Mouse (Mus musculus): ENCODE measurements around the gene Ddx42. TPM values are rescaled to one million over a fixed set of nuclear protein-coding genes. Genes with fewer than 3 reads are reported as not detected.

Ddx42 gene
- 66.5 and 80.8 TPM in 2 replicates for polyA plus RNA-seq (2014; fragmentation: Nextera tagmentation; extraction: Ambion mirVana)

- peak within 1 kb of the TSS; percentile 97 for H3K9ac ChIP-seq (ENCODE audit: low read length)
- no peaks in the 10 kb centered on the region for H3K9me3 ChIP-seq (ENCODE audit: control insufficient read depth, low read length)
- no peaks in the 10 kb centered on the region for H3K27me3 ChIP-seq (replicated peaks; ENCODE audit: control insufficient read depth, insufficient read depth, low read length)
- H3K36me3 ChIP-seq (ENCODE audit: control insufficient read depth, insufficient read depth, low read length), result peaks cover 11% of the 10 kb centered on the region
- H3K4me2 ChIP-seq (ENCODE audit: low read length), result peak within 1 kb of the TSS; percentile 82
- H3K4me3 ChIP-seq (ENCODE audit: low read depth, low read length), result peak within 1 kb of the TSS; percentile 95
- DNase-seq (ENCODE audit: low spot score), result no peak
- ATAC-seq (replicated peaks; ENCODE audit: low FRiP score, low TSS enrichment, low read depth), result peak; percentile 94
- under 1% methylated on average over 70 of the region's 70 CpGs for WGBS
- peaks cover 23% of the 10 kb centered on the region for H3K4me1 ChIP-seq (replicated peaks; ENCODE audit: control insufficient read depth, insufficient read depth, low read length)
- H3K27ac ChIP-seq (ENCODE audit: low read depth), result peak within 1 kb of the TSS; percentile 97
Observed at GRCm38 (mm10) chr11:106216730-106217490, at the start of gene Ddx42. Ddx42 (plus strand) TSS chr11:106216926.

- DNase-seq (ENCODE audit: low spot score), result no peak
- 84% methylated on average over 5 of the region's 5 CpGs for WGBS
Observed at GRCm38 (mm10) chr11:106167435-106167834, 49.3 kb upstream of the Ddx42 start.

GRCm38 (mm10) chr11:106170807-106171206 lies 45.9 kb upstream of the Ddx42 start:
- H3K4me1 ChIP-seq (replicated peaks; ENCODE audit: control insufficient read depth, insufficient read depth, low read length), result no peaks in the 10 kb centered on the region
- 77% methylated on average over 7 of the region's 7 CpGs for WGBS
- no peak overlapping the region for H3K27ac ChIP-seq (ENCODE audit: low read depth)
- H3K27me3 ChIP-seq (replicated peaks; ENCODE audit: control insufficient read depth, insufficient read depth, low read length), result no peaks in the 10 kb centered on the region
- ATAC-seq (replicated peaks; ENCODE audit: low FRiP score, low TSS enrichment, low read depth) (no peak), DNase-seq (ENCODE audit: low spot score) (no peak)
- H3K9me3 ChIP-seq (ENCODE audit: control insufficient read depth, low read length), result no peaks in the 10 kb centered on the region
- H3K36me3 ChIP-seq (ENCODE audit: control insufficient read depth, insufficient read depth, low read length), result peaks cover 25% of the 10 kb centered on the region
- H3K9ac ChIP-seq (ENCODE audit: low read length), result no peak overlapping the region
- H3K4me3 ChIP-seq (ENCODE audit: low read depth, low read length), result no peak overlapping the region
- no peak overlapping the region for H3K4me2 ChIP-seq (ENCODE audit: low read length)

More at GRCm38 (mm10) chr11:106167435-106167834, 49.3 kb upstream of the Ddx42 start:
- no peaks in the 10 kb centered on the region for H3K27me3 ChIP-seq (replicated peaks; ENCODE audit: control insufficient read depth, insufficient read depth, low read length)
- no peaks in the 10 kb centered on the region for H3K4me1 ChIP-seq (replicated peaks; ENCODE audit: control insufficient read depth, insufficient read depth, low read length)
- H3K9me3 ChIP-seq (ENCODE audit: control insufficient read depth, low read length), result no peaks in the 10 kb centered on the region
- H3K27ac ChIP-seq (ENCODE audit: low read depth), result no peak overlapping the region
- no peak overlapping the region for H3K4me2 ChIP-seq (ENCODE audit: low read length)
- no peak overlapping the region for H3K4me3 ChIP-seq (ENCODE audit: low read depth, low read length)
- ATAC-seq (replicated peaks; ENCODE audit: low FRiP score, low TSS enrichment, low read depth), result no peak
- H3K36me3 ChIP-seq (ENCODE audit: control insufficient read depth, insufficient read depth, low read length), result peaks cover 37% of the 10 kb centered on the region
- no peak overlapping the region for H3K9ac ChIP-seq (ENCODE audit: low read length)

GRCm38 (mm10) chr11:106173228-106173627 lies 43.5 kb upstream of the Ddx42 start:
- Histone ChIP-seq H3K9me3 (ENCODE audit: control insufficient read depth, low read length) (no peaks in the 10 kb centered on the region), H3K36me3 (ENCODE audit: control insufficient read depth, insufficient read depth, low read length) (peaks cover 1% of the 10 kb centered on the region; the same call in 1 of the 2 replicates), H3K4me1 (replicated peaks; ENCODE audit: control insufficient read depth, insufficient read depth, low read length) (no peaks in the 10 kb centered on the region), H3K9ac (ENCODE audit: low read length) (no peak overlapping the region), H3K27ac (ENCODE audit: low read depth) (no peak overlapping the region), H3K4me2 (ENCODE audit: low read length) (no peak overlapping the region), H3K4me3 (ENCODE audit: low read depth, low read length) (no peak overlapping the region), H3K27me3 (replicated peaks; ENCODE audit: control insufficient read depth, insufficient read depth, low read length) (no peaks in the 10 kb centered on the region)
- no peak for ATAC-seq (replicated peaks; ENCODE audit: low FRiP score, low TSS enrichment, low read depth)
- 96% methylated on average over 2 of the region's 2 CpGs for WGBS
- no peak for DNase-seq (ENCODE audit: low spot score)

GRCm38 (mm10) chr11:106174372-106174771 lies 42.4 kb upstream of the Ddx42 start:
- Histone ChIP-seq H3K36me3 (ENCODE audit: control insufficient read depth, insufficient read depth, low read length) (no peaks in the 10 kb centered on the region), H3K27me3 (replicated peaks; ENCODE audit: control insufficient read depth, insufficient read depth, low read length) (no peaks in the 10 kb centered on the region), H3K4me1 (replicated peaks; ENCODE audit: control insufficient read depth, insufficient read depth, low read length) (no peaks in the 10 kb centered on the region), H3K4me3 (ENCODE audit: low read depth, low read length) (no peak overlapping the region), H3K9ac (ENCODE audit: low read length) (no peak overlapping the region), H3K9me3 (ENCODE audit: control insufficient read depth, low read length) (no peaks in the 10 kb centered on the region), H3K27ac (ENCODE audit: low read depth) (no peak overlapping the region), H3K4me2 (ENCODE audit: low read length) (no peak overlapping the region)
- ATAC-seq (replicated peaks; ENCODE audit: low FRiP score, low TSS enrichment, low read depth) (no peak), DNase-seq (ENCODE audit: low spot score) (no peak)
- 90% methylated on average over 5 of the region's 5 CpGs for WGBS

GRCm38 (mm10) chr11:106175081-106175480 lies 41.6 kb upstream of the Ddx42 start:
- no peak overlapping the region for H3K4me3 ChIP-seq (ENCODE audit: low read depth, low read length)
- ATAC-seq (replicated peaks; ENCODE audit: low FRiP score, low TSS enrichment, low read depth), result no peak

GRCm38 (mm10) chr11:106176372-106176771 lies 40.4 kb upstream of the Ddx42 start:
- H3K27me3 ChIP-seq (replicated peaks; ENCODE audit: control insufficient read depth, insufficient read depth, low read length), result no peaks in the 10 kb centered on the region
- no peak for ATAC-seq (replicated peaks; ENCODE audit: low FRiP score, low TSS enrichment, low read depth)

More at GRCm38 (mm10) chr11:106175081-106175480, 41.6 kb upstream of the Ddx42 start:
- Histone ChIP-seq H3K4me2 (ENCODE audit: low read length) (no peak overlapping the region), H3K27me3 (replicated peaks; ENCODE audit: control insufficient read depth, insufficient read depth, low read length) (no peaks in the 10 kb centered on the region), H3K4me1 (replicated peaks; ENCODE audit: control insufficient read depth, insufficient read depth, low read length) (no peaks in the 10 kb centered on the region), H3K36me3 (ENCODE audit: control insufficient read depth, insufficient read depth, low read length) (no peaks in the 10 kb centered on the region), H3K9me3 (ENCODE audit: control insufficient read depth, low read length) (no peaks in the 10 kb centered on the region), H3K9ac (ENCODE audit: low read length) (no peak overlapping the region), H3K27ac (ENCODE audit: low read depth) (no peak overlapping the region)
- DNase-seq (ENCODE audit: low spot score), result no peak
- 53% methylated on average over 3 of the region's 3 CpGs for WGBS

GRCm38 (mm10) chr11:106178036-106178782 lies 38.5 kb upstream of the Ddx42 start:
- Histone ChIP-seq H3K36me3 (ENCODE audit: control insufficient read depth, insufficient read depth, low read length) (no peaks in the 10 kb centered on the region), H3K4me3 (ENCODE audit: low read depth, low read length) (no peak overlapping the region), H3K9me3 (ENCODE audit: control insufficient read depth, low read length) (no peaks in the 10 kb centered on the region), H3K4me2 (ENCODE audit: low read length) (no peak overlapping the region), H3K27ac (ENCODE audit: low read depth) (no peak overlapping the region), H3K4me1 (replicated peaks; ENCODE audit: control insufficient read depth, insufficient read depth, low read length) (no peaks in the 10 kb centered on the region), H3K9ac (ENCODE audit: low read length) (no peak overlapping the region), H3K27me3 (replicated peaks; ENCODE audit: control insufficient read depth, insufficient read depth, low read length) (no peaks in the 10 kb centered on the region)
- WGBS, result 73% methylated on average over 5 of the region's 5 CpGs
- DNase-seq (ENCODE audit: low spot score), result no peak
- ATAC-seq (replicated peaks; ENCODE audit: low FRiP score, low TSS enrichment, low read depth), result no peak

More at GRCm38 (mm10) chr11:106176372-106176771, 40.4 kb upstream of the Ddx42 start:
- Histone ChIP-seq H3K4me1 (replicated peaks; ENCODE audit: control insufficient read depth, insufficient read depth, low read length) (no peaks in the 10 kb centered on the region), H3K4me2 (ENCODE audit: low read length) (no peak overlapping the region), H3K9me3 (ENCODE audit: control insufficient read depth, low read length) (no peaks in the 10 kb centered on the region), H3K36me3 (ENCODE audit: control insufficient read depth, insufficient read depth, low read length) (no peaks in the 10 kb centered on the region), H3K27ac (ENCODE audit: low read depth) (no peak overlapping the region), H3K4me3 (ENCODE audit: low read depth, low read length) (no peak overlapping the region), H3K9ac (ENCODE audit: low read length) (no peak overlapping the region)
- no peak for DNase-seq (ENCODE audit: low spot score)
- 71% methylated on average over 5 of the region's 5 CpGs for WGBS

All from intestine, embryonic 14.5 days (tissue).